Mouse (Mus musculus) midbrain, postnatal 0 days (tissue): ENCODE results near the gene Man2c1. TPM values are rescaled to one million over a fixed set of nuclear protein-coding genes. Genes with fewer than 3 reads are reported as not detected.

Source experiments
- ATAC-seq: fragments of 200-750 bp; cut with Nextera tagmentation; 2 replicates; pipeline ENCODE4 v1.8.0; 2017; ENCODE audit warnings: moderate number of reproducible peaks, mild to moderate bottlenecking, moderate TSS enrichment, moderate library complexity; ENCODE audit not compliant: low FRiP score
- DNase-seq: peaks from one replicate; pipeline ENCODE4 v3.0.0-alpha.2; 2015; ENCODE audit warnings: low spot score
- H3K27ac ChIP-seq: fragments of 300-500 bp; sonication (generic); 2 replicates; pipeline ENCODE4 v1.5.1; 2014; ENCODE audit warnings: low read depth, mild to moderate bottlenecking, low read length, mixed read lengths
- H3K27me3 ChIP-seq: fragments of 300-500 bp; sonication (generic); 2 replicates; pipeline ENCODE4 v1.6.1; 2014; ENCODE audit warnings: low read length, control low read depth, mixed read lengths; ENCODE audit not compliant: insufficient read depth
- H3K36me3 ChIP-seq: fragments of 300-500 bp; sonication (generic); 2 replicates; pipeline ENCODE4 v1.6.1; 2014; ENCODE audit warnings: low read length, control low read depth, mixed read lengths; ENCODE audit not compliant: insufficient read depth
- H3K4me1 ChIP-seq: fragments of 300-500 bp; sonication (generic); 2 replicates; pipeline ENCODE4 v1.6.1; 2014; ENCODE audit warnings: mild to moderate bottlenecking, control low read depth, antibody characterized with exemption, low read length, mixed read lengths; ENCODE audit not compliant: insufficient read depth
- H3K4me2 ChIP-seq: fragments of 300-500 bp; sonication (generic); 2 replicates; pipeline ENCODE4 v1.6.1; 2014; ENCODE audit warnings: low read depth, mild to moderate bottlenecking, low read length, mixed read lengths; ENCODE audit not compliant: poor library complexity, severe bottlenecking
- H3K4me3 ChIP-seq: fragments of 300-500 bp; sonication (generic); 2 replicates; pipeline ENCODE4 v1.5.1; 2014; ENCODE audit warnings: low read depth, mild to moderate bottlenecking, low read length, moderate library complexity
- H3K9ac ChIP-seq: fragments of 300-500 bp; sonication (generic); replicated peaks from 2 replicates; pipeline ENCODE4 v1.6.1; 2014; ENCODE audit warnings: mild to moderate bottlenecking, low read length, moderate library complexity, mixed read lengths; ENCODE audit not compliant: poor library complexity, severe bottlenecking
- H3K9me3 ChIP-seq: fragments of 300-500 bp; sonication (generic); 2 replicates; pipeline ENCODE4 v1.6.1; 2016; ENCODE audit warnings: low read length, control low read depth
- CTCF ChIP-seq: IDR thresholded peaks from 2 replicates; pipeline ENCODE4 v1.5.1; 2016; ENCODE audit warnings: antibody characterized with exemption, mild to moderate bottlenecking
- WGBS: fragments of 180-500 bp; shearing (Covaris S2); extraction: QIAGEN DNeasy Blood & Tissue Kit; methylation state at CpG from one replicate; pipeline ENCODE4 v1.1.7; 2014; 5-methylcytosine and 5-hydroxymethylcytosine counted together
- polyA plus RNA-seq: library from polyadenylated mRNA; unstranded; fragments of >200 nt; fragmentation: Nextera tagmentation; extraction: Ambion mirVana; gene quantifications from 2 replicates; pipeline ENCODE4 v1.2.1, GENCODE M21; 2015
- total RNA-seq: library from RNA; depleted of rRNA; stranded (reverse); fragments of >200 nt; gene quantifications from 2 replicates; pipeline ENCODE4 v1.2.3, GENCODE M21; 2014; rRNA removed

Gene Man2c1
- total and polyA plus RNA-seq, 2 experiments from 2014 or later: 79.3 to 186 TPM

GRCm38 (mm10) chr9:57162496-57162895 is 32.0 kb downstream of the Man2c1 start:
- Histone ChIP-seq H3K36me3 (no peaks in the 10 kb centered on the region), H3K4me3 (no peak overlapping the region), H3K9ac (no peak overlapping the region), H3K27me3 (0 out of 2 replicates have a peak, but pooled peaks cover 4% of the 10 kb centered on the region), H3K9me3 (no peaks in the 10 kb centered on the region), H3K27ac (no peak overlapping the region), H3K4me2 (no peak overlapping the region), H3K4me1 (peaks cover 2% of the 10 kb centered on the region; the same call in 1 of the 2 replicates)
- peak; percentile 83 for TF ChIP-seq CTCF
- 23% methylated on average over 3 of the region's 3 CpGs for WGBS
- DNase-seq (peak; percentile 28), ATAC-seq (no peak)

- TF ChIP-seq CTCF: no peak
- Histone ChIP-seq H3K4me3 (no peak overlapping the region), H3K36me3 (no peaks in the 10 kb centered on the region), H3K27me3 (0 out of 2 replicates have a peak, but pooled peaks cover 4% of the 10 kb centered on the region), H3K27ac (no peak overlapping the region), H3K4me1 (no peaks in the 10 kb centered on the region), H3K9ac (no peak overlapping the region), H3K9me3 (no peaks in the 10 kb centered on the region), H3K4me2 (no peak overlapping the region)
- ATAC-seq: no peak
- no peak for DNase-seq
- 36% methylated on average over 2 of the region's 2 CpGs for WGBS
These were observed 32.6 kb downstream of the Man2c1 start for GRCm38 (mm10) chr9:57163137-57163536.

GRCm38 (mm10) chr9:57166173-57166572 is 35.7 kb downstream of the Man2c1 start:
- no peaks in the 10 kb centered on the region for H3K4me1 ChIP-seq
- H3K4me2 ChIP-seq: no peak overlapping the region
- TF ChIP-seq CTCF: no peak
- no peak overlapping the region for H3K4me3 ChIP-seq
- H3K36me3 ChIP-seq: no peaks in the 10 kb centered on the region
- H3K9me3 ChIP-seq: no peaks in the 10 kb centered on the region
- no peak for ATAC-seq
- no peaks in the 10 kb centered on the region for H3K27me3 ChIP-seq
- no peak for DNase-seq
- 88% methylated on average over 2 of the region's 2 CpGs for WGBS
- H3K27ac ChIP-seq: no peak overlapping the region
- no peak overlapping the region for H3K9ac ChIP-seq

GRCm38 (mm10) chr9:57168411-57168810 is 37.9 kb downstream of the Man2c1 start:
- Histone ChIP-seq H3K27me3 (no peaks in the 10 kb centered on the region), H3K9ac (no peak overlapping the region), H3K36me3 (no peaks in the 10 kb centered on the region), H3K9me3 (no peaks in the 10 kb centered on the region), H3K27ac (no peak overlapping the region), H3K4me1 (no peaks in the 10 kb centered on the region), H3K4me3 (no peak overlapping the region), H3K4me2 (no peak overlapping the region)
- ATAC-seq: no peak
- 82% methylated on average over 5 of the region's 5 CpGs for WGBS
- TF ChIP-seq CTCF: no peak
- no peak for DNase-seq

Other genes starting within 250 kb of the Man2c1 start
- gene Snx33, start 202.3 kb upstream of the Man2c1 start, total RNA-seq: 5.7 and 7.3 TPM in 2 replicates
- gene Snx33, start 202.3 kb upstream of the Man2c1 start, polyA plus RNA-seq: 1.6 and 1.7 TPM in 2 replicates
- 131 and 133 TPM in 2 replicates for gene Imp3, start 193.2 kb upstream of the Man2c1 start, total RNA-seq
- gene Imp3, start 193.2 kb upstream of the Man2c1 start, polyA plus RNA-seq: 77.2 and 80.3 TPM in 2 replicates
- gene Snupn, start 179.8 kb upstream of the Man2c1 start, total RNA-seq: 12.7 and 16.9 TPM in 2 replicates
- gene Snupn, start 179.8 kb upstream of the Man2c1 start, polyA plus RNA-seq: 20.5 and 21.6 TPM in 2 replicates
- gene Ptpn9, start 135.8 kb upstream of the Man2c1 start, total RNA-seq: 44.4 and 52.2 TPM in 2 replicates
- 20.5 and 21.5 TPM in 2 replicates for gene Ptpn9, start 135.8 kb upstream of the Man2c1 start, polyA plus RNA-seq
- gene Sin3a, start 58.6 kb upstream of the Man2c1 start, total RNA-seq: 46.7 and 85.7 TPM in 2 replicates
- gene Sin3a, start 58.6 kb upstream of the Man2c1 start, polyA plus RNA-seq: 13.4 and 14.6 TPM in 2 replicates
- 6.1 and 7.8 TPM in 2 replicates for gene Neil1, start 17.6 kb downstream of the Man2c1 start, total RNA-seq
- gene Neil1, start 17.6 kb downstream of the Man2c1 start, polyA plus RNA-seq: 6.2 TPM in 2 replicates
- 56.9 and 72.8 TPM in 2 replicates for gene Commd4, start 27.6 kb downstream of the Man2c1 start, total RNA-seq
- 184 and 201 TPM in 2 replicates for gene Commd4, start 27.6 kb downstream of the Man2c1 start, polyA plus RNA-seq
- not detected in 2 replicates for gene Trcg1, start 105.9 kb downstream of the Man2c1 start, total RNA-seq
- not detected in 2 replicates for gene Trcg1, start 105.9 kb downstream of the Man2c1 start, polyA plus RNA-seq
- gene 1700017B05Rik, start 131.9 kb downstream of the Man2c1 start, total RNA-seq: 10.9 and 13.0 TPM in 2 replicates
- 4.5 and 5.0 TPM in 2 replicates for gene 1700017B05Rik, start 131.9 kb downstream of the Man2c1 start, polyA plus RNA-seq